Mouse (Mus musculus): ENCODE measurements around the gene Sorcs2.

The Sorcs2 gene

GRCm38 (mm10) chr5:36228405-36229370 is 169.3 kb downstream of the Sorcs2 start:
- DNase-seq (ENCODE audit: low spot score), result peak; percentile 60

- DNase-seq (ENCODE audit: low spot score), result no peak
Measured at GRCm38 (mm10) chr5:36226296-36226695, 171.6 kb downstream of the Sorcs2 start.

GRCm38 (mm10) chr5:36225855-36226254 is 172.1 kb downstream of the Sorcs2 start:
- no peak for DNase-seq (ENCODE audit: low spot score)

DNA sequence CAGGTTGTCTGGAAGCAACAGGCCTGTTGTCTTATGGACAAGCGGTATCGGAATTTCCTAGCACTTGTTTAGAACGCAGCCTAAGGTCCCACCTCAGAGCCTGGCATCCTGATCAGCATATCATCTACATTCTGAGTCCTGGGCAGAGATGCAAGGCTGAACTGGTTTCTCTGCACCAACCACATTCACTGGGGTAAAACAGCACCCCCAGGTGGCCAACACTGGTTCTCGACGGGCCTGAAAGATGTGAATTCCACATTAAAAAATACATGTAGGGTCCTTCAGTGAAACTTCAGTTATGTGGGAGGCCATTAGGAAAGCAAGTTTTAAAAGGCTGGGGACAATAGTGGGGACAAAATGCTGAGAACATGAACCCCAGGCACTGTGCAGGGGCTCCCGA is 174.2 kb downstream of the Sorcs2 start:
- DNase-seq (ENCODE audit: low spot score), result peak; percentile 70

DNA sequence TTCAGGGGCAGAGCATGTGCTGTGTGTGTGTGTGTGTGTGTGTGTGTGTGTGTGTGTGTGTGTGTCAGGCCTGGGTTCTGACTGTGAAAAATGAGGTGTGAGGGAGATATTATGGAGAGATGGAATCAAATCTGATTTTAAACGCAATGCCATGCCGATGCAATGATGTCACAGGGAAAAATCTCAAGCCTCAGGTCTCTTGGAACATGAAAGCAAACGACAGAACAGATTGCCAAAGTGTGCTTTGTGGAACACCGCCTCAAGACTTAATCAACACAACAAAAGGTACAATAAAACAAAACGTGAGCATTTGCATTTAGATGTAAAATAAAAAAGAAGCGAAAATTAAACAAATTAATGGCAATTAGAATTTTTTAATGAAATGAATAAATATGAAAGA is 177.3 kb downstream of the Sorcs2 start:
- DNase-seq (ENCODE audit: low spot score), result no peak

DNA sequence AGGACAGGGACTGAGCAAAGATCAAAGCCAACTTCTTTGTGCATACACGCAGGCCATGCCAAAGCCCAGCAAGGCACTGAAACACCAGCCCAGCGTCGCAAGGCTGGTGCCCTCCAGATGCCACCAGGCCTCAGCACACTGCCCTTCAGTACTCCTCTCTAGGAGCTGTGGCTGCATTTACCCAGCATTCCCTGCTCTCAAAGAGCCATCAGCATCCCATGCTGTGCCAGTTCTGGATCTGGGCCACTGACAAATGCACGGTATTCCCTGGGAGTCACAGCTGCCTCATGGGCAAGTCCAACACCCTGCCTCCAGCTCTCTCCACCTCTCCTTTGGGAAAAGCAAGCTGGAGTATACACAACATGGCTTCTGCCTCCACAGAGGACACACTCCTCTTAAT is 177.8 kb downstream of the Sorcs2 start:
- DNase-seq (ENCODE audit: low spot score), result no peak

DNA sequence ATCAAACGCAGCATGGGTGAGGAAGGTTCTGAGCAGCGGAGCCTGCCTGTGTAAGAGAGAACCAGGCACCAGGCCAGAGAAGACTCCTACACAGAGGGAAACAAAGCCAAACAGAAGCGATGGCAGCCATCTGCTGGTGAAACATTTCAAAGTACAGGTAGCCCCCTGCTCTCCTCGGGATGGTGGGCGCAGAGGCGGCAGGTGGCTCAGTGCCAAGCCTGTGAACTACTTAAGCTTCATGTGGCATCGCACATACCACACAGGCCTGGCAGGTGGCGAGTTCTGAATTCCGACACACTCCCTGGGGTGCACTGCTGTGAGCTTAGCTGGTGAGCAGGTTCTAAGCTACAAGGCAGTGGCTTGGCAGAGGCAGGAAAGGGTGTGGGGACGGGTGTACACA is 184.6 kb downstream of the Sorcs2 start:
- no peak for DNase-seq (ENCODE audit: low spot score)

DNA sequence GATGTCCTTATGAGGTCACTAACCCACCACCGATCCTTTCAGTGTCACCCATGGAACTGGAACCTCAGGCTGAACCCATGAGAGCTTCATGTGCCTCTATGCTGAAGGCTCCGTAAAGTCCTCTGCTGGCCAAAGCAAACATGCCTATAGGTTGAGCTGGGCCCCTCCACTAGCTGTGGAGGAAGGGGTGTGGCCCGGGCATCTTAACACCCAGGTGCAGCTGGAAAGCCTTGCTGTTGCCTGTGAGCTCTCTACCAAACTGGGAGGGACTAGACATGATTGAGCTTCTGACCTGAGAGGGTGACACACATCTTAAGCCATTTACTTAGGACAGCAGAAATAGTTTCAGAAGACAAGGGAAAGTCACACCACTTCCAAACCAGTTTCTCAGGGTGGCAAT is 189.1 kb downstream of the Sorcs2 start:
- DNase-seq (ENCODE audit: low spot score), result no peak

DNA sequence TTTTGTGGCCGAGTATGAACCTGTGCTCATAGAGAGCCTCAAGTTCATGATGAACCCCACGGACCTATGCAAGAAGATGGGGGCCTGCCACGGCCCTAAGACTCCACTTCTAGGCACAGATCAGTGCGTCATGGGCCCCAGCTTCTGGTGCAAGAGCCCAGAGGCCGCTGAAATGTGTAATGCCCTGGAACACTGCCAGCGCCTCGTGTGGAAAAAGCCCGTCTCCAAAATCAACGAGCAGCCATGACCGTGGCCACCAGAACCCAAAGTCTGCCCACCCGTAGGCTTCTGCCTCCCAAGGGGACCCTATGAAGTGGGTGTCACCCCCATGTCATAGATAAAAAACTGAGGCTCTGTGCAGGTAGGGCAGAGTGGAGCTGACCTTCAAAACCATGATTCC is 192.5 kb downstream of the Sorcs2 start:
- no peak for DNase-seq (ENCODE audit: low spot score)

- no peak for DNase-seq (ENCODE audit: low spot score)
Measured at GRCm38 (mm10) chr5:36203916-36204315, 194.0 kb downstream of the Sorcs2 start, which contains the start of gene Psapl1. TSS of gene Psapl1 (plus strand) at chr5:36204021.

DNA sequence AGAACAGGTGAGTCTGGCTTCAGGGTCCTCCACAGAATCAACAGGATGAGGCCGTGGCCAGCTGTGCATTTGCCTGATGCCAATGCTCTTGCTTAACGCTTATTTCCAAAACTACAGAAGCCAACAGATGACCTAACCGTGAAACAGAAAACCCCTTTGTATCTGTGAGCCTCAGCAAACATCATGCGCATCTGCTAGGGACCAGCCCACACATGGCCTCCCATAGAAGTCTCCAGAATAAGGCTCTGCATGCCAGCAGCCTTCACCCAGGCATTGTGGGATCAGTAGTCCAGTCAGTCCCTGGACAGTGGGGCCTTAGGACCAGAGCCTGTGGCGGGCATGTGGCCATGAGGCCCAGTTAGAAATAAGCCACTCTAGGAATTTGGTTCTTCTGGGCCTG is 194.5 kb downstream of the Sorcs2 start:
- DNase-seq (ENCODE audit: low spot score), result no peak

- no peak for DNase-seq (ENCODE audit: low spot score)
Measured at GRCm38 (mm10) chr5:36202781-36203180, 195.2 kb downstream of the Sorcs2 start.

DNA sequence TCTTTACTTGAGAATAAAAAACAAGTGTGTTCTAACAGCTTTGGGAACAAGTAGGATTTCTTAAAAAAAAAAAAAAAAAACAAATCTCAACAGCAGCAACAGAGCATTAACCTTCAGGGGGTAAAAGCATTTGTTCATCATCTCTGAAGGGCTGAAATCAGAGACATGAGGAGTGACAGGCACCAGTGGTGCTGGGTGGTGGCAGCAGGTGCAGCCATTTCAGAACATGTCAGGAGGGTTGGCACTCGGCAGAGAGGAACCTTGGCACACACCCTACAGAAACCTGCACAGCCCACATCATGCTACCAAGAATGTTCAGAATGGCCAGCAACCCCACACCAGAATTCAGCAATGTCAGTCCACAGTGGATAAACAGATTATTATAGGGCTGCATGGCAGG is 198.4 kb downstream of the Sorcs2 start:
- DNase-seq (ENCODE audit: low spot score), result no peak

- no peak for DNase-seq (ENCODE audit: low spot score)
Measured at GRCm38 (mm10) chr5:36195436-36195835, 202.5 kb downstream of the Sorcs2 start.

DNA sequence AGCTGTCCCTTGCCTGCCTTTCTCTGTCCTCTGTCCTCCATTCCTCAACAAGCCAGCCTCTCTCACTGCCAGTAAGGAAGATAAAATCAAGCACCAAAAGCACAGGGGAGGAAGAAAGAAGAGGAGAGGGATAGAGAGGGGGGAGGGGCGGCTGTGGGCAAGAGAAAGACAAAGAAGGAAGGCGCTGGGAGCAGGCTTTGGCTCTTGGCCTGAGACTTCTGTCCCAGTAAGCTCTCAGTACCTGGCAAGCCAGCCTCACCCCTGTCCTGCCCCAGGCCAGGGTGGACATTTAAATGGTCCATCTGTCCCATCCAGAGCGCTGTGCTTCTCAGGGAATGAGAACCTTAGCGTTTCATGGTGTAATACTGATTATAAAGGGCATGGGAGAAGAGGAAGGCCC is 203.3 kb downstream of the Sorcs2 start:
- no peak for DNase-seq (ENCODE audit: low spot score)

DNA sequence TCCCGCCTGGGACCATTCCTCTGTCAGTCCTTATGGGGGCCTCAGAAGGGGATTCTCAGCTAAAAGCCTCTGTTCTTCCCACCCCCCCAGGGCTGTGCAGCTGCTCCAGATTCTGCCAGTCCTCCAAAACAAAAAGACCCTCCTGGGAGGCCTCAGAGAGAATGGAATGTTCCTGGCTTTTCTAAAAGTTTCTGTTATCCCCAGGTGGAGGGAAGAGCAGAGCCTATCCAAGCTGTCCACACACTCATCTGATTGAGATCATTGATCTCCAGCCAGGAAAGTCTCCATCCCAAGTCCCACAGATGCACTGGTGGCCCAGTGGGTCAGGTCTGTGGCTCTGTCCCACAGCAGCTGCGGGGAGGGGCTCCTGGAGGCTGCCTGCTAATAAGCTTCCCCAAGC is 205.3 kb downstream of the Sorcs2 start:
- DNase-seq (ENCODE audit: low spot score), result no peak

DNA sequence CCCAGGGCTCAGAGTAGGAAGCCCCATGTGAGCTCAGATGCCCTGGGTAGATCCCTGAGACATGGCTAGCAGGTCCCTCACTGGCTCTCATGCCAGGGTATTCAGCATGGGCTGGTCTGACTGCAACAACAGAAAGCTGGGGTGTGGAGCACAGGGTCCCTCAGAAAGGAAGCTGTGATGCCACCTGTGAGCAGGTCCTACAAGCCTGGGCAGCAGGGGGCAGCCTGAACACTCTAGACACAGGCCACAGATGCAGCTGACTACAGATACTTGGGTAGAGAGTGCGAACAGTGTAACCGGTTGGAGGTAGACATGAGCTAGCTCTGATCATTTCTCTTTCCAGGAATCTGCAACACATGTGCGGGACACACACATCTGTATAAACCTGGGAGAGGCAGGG is 206.1 kb downstream of the Sorcs2 start:
- DNase-seq (ENCODE audit: low spot score), result no peak

- no peak for DNase-seq (ENCODE audit: low spot score)
Measured at GRCm38 (mm10) chr5:36191285-36191684, 206.7 kb downstream of the Sorcs2 start.

- DNase-seq (ENCODE audit: low spot score), result no peak
Measured at GRCm38 (mm10) chr5:36188310-36188709, 209.6 kb downstream of the Sorcs2 start.

GRCm38 (mm10) chr5:36186294-36187053 is 211.5 kb downstream of the Sorcs2 start:
- DNase-seq (ENCODE audit: low spot score), result no peak

GRCm38 (mm10) chr5:36182326-36182725 is 215.6 kb downstream of the Sorcs2 start:
- DNase-seq (ENCODE audit: low spot score), result no peak

DNA sequence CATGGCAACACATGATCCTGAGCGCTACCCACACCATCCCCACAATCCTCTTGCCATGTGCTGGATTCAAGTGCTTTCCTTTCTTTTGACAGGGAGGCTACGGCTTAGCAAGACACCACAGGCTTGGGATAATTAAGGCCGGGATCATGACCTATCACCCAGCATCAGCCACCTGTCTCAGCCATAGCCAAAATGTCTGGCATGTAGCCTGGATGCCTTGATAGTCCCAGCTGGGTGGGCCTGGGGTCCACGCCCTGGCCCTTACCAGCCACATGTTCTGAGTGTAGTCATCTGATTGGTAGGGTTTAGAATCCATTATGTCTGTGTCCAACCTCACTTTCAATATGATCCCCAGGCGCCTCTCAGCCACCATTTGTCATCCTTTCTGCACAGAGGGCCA is 218.2 kb downstream of the Sorcs2 start:
- no peak for DNase-seq (ENCODE audit: low spot score)

DNA sequence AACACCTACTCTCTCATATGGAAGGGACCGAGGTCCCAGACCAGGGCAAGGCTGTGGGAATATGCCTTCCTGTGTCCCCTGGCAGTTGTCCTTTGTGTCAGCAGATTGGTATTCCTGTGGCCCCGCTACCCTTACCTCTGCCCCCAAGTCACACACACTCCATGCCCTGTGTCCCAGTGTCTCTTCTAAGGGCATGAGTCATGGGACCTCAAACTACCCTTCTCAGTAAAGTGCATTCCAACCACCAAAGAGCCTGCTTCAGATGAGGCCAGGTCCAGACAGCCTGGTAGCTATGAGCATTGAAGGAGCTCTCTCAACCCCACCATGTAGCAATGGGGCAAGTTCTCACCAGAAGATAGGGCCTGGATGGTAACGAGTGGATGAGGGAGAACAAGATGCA is 219.2 kb downstream of the Sorcs2 start:
- DNase-seq (ENCODE audit: low spot score), result no peak
